Mouse (Mus musculus) testis, adult 2 months (tissue): ENCODE results near the gene Gm10642.

Experiments used
- CTCF ChIP-seq: fragments of 200-500 bp; IDR thresholded peaks from 2 replicates; pipeline ENCODE4 v1.5.1; 2012; ENCODE audit warnings: low read depth, mild to moderate bottlenecking, inconsistent platforms, low read length, moderate library complexity; ENCODE audit not compliant: control insufficient read depth, insufficient read depth, insufficient replicate concordance
- POLR2A ChIP-seq: fragments of 200-500 bp; IDR thresholded peaks from 2 replicates; pipeline ENCODE4 v1.6.1; 2012; ENCODE audit warnings: low read depth, mild to moderate bottlenecking, inconsistent platforms, low read length, moderate library complexity; ENCODE audit not compliant: control insufficient read depth

- TF ChIP-seq POLR2A (no peak), CTCF (no peak)
These were observed 2.2 kb downstream of the Gm10642 start for GRCm38 (mm10) chr9:70658266-70658665.
